Mouse (Mus musculus): ENCODE results near the gene Chchd3.

The Chchd3 gene

GRCm38 (mm10) chr6:33002988-33003387, 57.1 kb downstream of the Chchd3 start:
- no peak for DNase-seq (ENCODE audit: low spot score in 2 of 2)

DNA sequence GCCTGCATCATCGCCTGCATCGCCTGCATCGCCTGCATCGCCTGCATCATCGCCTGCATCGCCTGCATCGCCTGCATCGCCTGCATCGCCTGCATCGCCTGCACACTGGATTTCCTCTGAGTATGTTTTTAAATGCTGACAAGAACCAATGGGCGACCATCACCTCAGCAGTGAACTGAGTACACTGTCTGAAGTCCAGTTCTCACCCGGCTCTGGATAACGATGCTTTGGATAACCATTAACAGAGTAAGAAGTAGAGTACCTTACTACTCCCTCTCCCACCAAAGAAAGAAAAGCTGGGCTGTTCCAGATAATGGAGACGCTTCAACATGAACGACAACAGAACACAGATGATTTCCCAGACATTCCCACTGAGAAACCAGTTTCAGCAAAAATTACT, 58.8 kb downstream of the Chchd3 start:
- no peak for DNase-seq (ENCODE audit: low spot score in 2 of 2)

DNA sequence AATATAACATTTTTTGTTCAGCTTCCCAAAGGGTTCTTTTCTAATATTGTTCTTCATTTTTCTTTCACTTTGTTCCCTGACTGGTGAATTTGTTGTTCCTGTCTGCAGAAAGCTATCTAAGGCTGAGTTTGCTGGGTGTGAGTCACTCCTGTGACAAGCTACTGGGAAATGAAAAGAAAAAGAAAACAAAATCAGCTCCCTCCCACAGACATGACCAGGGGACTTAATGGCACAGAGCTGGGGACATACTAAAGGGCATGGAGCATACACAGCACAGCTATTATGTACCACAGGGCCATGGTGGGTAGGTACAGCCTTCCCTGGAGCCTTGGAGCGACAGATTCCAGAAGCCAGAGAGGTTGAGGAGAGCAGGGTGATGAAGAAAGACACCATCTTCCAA, 63.5 kb downstream of the Chchd3 start:
- no peak for DNase-seq (ENCODE audit: low spot score in 2 of 2)

- no peak for DNase-seq (ENCODE audit: low spot score in 2 of 2)
Measured at GRCm38 (mm10) chr6:32993847-32994246, 66.2 kb downstream of the Chchd3 start.

GRCm38 (mm10) chr6:32990061-32990633, 69.9 kb downstream of the Chchd3 start:
- no peak for DNase-seq (ENCODE audit: low spot score in 2 of 2)

DNA sequence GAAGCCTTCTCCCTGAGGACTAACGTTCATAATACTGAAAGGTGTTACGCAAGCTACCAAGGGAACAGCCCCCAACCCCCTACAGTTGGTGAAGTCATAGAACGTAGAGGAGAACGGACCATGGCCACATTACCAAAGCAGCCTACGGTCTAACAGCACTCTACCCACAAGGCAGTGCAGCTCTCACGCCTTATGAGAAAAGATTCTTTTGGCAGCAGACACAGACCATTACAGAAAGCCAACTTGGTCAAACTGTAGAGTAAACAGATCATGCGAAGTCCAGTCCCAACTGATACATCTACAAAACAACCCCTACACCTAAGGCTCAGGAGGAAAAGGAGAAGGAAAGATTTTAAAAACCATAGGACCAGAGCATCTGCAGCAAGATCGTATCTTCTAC, 71.5 kb downstream of the Chchd3 start:
- DNase-seq (ENCODE audit: low spot score in 2 of 2), result no peak

- DNase-seq (ENCODE audit: low spot score in 2 of 2), result no peak
Measured at GRCm38 (mm10) chr6:32983876-32984275, 76.2 kb downstream of the Chchd3 start.

DNA sequence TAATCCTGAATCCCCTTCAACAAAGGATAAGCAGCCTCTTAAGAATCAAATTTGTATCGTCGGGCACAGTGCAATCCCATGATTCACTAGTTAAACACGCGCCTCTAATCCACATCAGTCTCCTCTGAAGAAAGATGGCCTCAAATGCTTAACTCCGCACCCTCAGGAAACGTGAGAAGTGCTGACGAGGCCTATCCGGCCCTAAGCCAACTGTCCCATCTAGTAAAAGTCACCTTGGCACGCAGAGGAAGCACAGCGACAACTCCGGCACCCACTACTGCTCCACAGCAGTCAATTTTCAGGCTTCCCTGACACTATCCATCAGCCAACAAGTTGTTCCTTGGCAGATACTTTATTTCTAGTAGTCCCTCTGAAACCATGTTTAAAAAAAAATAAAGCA, 78.8 kb downstream of the Chchd3 start:
- no peak for DNase-seq (ENCODE audit: low spot score in 2 of 2)

- DNase-seq (ENCODE audit: low spot score in 2 of 2), result no peak
Measured at GRCm38 (mm10) chr6:32978811-32979210, 81.2 kb downstream of the Chchd3 start.

GRCm38 (mm10) chr6:32971926-32972325, 88.1 kb downstream of the Chchd3 start:
- no peak for DNase-seq (ENCODE audit: low spot score in 2 of 2)

DNA sequence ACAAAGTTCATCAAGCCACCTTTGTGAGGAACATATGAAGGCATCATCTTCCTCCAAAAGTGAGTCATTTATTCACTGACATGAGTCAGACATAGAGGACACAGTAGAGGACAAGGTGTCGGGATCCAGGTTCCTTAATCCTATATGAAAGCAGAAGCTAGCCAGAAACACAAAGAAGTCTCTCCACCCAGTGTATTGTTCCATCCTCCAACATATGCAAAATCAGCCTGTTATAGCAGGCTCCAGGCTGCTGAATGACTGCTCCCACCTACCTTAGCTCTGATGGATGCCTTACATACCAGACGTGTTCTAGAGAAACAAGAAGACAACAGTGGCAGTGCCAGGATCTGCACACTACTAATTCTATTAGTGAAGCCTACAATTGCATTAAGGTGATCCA, 91.1 kb downstream of the Chchd3 start:
- no peak for DNase-seq (ENCODE audit: low spot score in 2 of 2)

DNA sequence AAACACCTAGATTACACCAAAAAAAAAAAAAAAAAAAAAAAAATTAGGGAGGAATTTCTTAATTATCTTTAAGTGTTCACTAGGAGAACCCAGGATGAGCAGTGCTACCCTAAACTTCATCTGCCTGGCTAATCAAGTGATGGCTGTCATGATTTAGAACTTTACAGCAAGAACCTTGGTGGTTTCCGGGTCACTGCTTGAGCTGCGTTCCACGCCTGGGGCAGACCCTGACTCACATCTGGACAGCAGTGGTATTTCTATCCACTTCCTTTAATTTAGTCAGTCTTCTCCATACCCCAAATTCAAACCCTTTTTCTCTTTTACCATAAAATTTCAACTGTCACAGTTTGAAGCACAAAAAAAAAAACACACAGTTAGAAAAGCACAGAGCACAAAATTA, 98.0 kb downstream of the Chchd3 start:
- DNase-seq (ENCODE audit: low spot score in 2 of 2), result no peak

GRCm38 (mm10) chr6:32961477-32961876, 98.6 kb downstream of the Chchd3 start:
- DNase-seq (ENCODE audit: low spot score in 2 of 2), result no peak

DNA sequence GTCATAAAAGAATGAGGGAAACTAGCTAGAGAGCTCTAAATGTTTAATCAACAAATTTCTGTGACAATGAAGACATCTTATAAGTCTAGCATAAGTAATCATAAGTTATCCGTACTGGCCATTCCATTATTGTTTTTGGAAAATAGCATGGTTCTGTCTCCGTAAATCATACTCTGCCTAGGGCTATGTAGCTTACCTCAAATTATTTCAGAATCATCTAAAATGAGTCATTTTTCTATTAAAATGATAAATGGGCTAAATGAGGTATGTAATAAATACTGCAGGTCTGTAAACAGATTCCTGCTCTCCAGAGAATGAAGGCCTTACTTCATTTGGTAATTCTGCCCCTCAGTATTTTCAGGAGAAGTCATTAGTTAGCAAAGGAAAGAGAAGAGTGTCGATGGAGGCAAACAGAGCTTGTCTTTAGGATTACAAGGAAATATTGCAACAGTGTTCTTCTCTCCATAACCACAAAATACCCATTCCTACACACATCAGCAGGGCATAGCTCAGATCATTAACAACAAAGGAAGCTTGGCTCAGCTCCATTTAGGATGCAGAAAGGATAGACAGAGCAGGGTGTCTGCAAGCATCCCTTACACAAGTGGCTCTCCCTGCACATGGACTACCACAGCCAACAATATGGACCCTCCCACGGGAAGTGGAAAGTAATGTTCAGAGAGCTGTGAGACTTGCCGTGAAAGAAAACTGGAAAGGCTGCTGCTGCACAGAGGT, 100.1 kb downstream of the Chchd3 start:
- DNase-seq (ENCODE audit: low spot score in 2 of 2), result no peak

- no peak for DNase-seq (ENCODE audit: low spot score in 2 of 2)
Measured at GRCm38 (mm10) chr6:32955481-32955880, 104.6 kb downstream of the Chchd3 start.

- no peak for DNase-seq (ENCODE audit: low spot score in 2 of 2)
Measured at GRCm38 (mm10) chr6:32950973-32951372, 109.1 kb downstream of the Chchd3 start.

- DNase-seq (ENCODE audit: low spot score in 2 of 2), result no peak
Measured at GRCm38 (mm10) chr6:32949702-32950101, 110.4 kb downstream of the Chchd3 start.

GRCm38 (mm10) chr6:32947225-32947624, 112.8 kb downstream of the Chchd3 start:
- no peak for DNase-seq (ENCODE audit: low spot score in 2 of 2)

GRCm38 (mm10) chr6:32944956-32945355, 115.1 kb downstream of the Chchd3 start:
- no peak for DNase-seq (ENCODE audit: low spot score in 2 of 2)

- DNase-seq (ENCODE audit: low spot score in 2 of 2), result no peak
Measured at GRCm38 (mm10) chr6:32943651-32944050, 116.4 kb downstream of the Chchd3 start.

- DNase-seq (ENCODE audit: low spot score in 2 of 2), result no peak
Measured at GRCm38 (mm10) chr6:32940299-32940698, 119.8 kb downstream of the Chchd3 start.

DNA sequence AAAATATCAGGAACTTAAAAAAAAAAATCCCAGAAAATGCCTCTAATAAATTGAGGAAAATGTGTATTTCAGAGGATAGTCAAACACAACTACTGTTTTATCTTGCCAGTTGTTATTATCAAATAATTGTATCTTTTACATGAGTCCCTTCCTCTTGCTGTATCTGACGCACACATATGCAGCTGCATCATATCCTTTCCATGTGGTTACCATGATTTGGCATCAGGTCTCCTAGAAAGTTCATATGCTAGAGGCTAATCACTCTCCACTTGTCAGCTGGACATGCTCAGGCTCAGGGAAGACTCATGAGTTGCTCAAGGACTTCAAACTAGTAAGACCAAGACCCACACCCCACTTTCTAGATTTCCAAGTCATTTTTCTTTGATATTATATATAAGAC, 122.4 kb downstream of the Chchd3 start:
- DNase-seq (ENCODE audit: low spot score in 2 of 2), result no peak

DNA sequence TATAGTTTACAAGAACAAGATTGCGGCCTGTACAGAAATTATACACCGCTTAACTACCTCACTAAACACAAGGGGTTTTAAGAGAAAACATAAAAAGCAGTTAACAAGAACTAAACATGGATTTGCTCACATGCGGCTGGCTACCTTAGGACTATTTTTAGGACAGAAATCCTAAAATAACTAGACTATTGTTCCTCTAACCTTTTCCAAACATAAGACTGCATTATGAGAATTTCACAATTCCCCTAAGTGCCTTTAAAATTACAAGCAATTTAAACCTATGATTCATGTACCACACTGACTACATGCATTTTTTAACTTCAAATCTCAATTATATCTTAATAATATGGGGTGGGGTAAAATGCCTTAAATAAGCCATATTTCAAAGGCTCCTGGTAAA, 123.3 kb downstream of the Chchd3 start:
- DNase-seq (ENCODE audit: low spot score in 2 of 2), result no peak

- no peak for DNase-seq (ENCODE audit: low spot score in 2 of 2)
Measured at GRCm38 (mm10) chr6:32936365-32936764, 123.7 kb downstream of the Chchd3 start.
